Mouse (Mus musculus) heart, postnatal 36 days (tissue): ENCODE data around the gene Rbm20. TPM values are rescaled to one million over a fixed set of nuclear protein-coding genes. Genes with fewer than 3 reads are reported as not detected.

Experiments used
- DNase-seq, 2 experiments: peaks; one replicate each; pipeline ENCODE4 v3.0.0; 2021 to 2022
- intact Hi-C: fragments of 180-260 bp; cut with DNase I; formaldehyde crosslinking; loops from one replicate; pipeline ENCODE4 v1.15.1; 2025
- total RNA-seq, 2 experiments: library from RNA; stranded (reverse); gene quantifications; 2 replicates each; pipeline ENCODE4 v1.2.3; 2021

The Rbm20 gene
- total RNA-seq, 2 experiments from 2014 or later, result 216 to 224 TPM

DNA sequence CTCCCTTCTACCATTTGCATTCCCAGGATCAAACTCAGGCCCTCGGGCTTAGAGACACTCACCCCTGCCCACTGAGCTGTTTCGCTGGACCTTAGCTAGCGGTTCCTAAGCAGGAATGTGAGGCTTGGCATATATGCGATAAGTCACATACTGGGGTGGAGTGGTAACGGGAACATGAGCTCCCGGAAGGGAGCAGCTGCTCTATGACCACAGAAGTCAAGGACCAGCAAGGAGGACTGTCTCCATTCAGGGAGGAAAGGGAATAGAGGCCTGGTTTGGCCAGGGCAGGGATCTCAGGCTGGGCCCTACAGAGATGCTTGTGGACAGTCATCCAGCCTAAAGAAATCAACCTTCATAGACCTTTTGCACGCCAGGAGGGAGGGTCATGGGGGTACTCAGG is 184.2 kb downstream of the Rbm20 start:
- DNase-seq, result no peak
- intact Hi-C loops, result no loop called here

DNA sequence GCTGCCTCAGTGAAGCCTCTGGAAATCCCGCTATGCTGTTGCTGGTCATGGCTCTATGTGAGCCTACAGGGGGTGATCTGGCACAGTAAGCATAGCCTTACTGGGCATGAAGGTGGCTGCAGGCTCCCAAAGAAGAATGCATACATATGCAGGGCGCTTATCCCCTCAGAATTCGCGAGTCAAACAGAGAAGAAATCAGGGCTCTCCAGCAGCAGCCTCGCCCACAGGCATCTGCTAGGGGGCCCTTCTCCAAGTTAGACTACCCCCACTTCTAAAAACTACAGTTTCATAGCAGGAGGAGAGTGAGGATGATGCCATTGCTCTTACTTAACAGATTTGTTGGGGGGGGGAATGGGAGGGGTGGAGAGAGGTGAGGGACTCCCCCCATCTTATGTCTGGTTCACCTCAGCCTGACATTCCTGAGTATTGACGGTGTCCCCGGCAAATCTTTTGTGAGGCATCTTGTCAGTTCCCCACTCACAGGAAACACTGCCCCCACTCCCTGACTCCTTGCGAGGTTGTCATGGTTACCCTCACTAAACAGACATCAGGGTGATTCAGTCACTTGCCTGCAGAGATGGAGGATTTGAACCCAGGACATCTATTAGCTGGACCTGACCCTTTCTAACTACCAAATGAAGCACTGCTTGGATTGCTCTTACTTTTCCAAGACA is 185.6 kb downstream of the Rbm20 start:
- intact Hi-C loops, result no loop called here
- DNase-seq, result no peak

DNA sequence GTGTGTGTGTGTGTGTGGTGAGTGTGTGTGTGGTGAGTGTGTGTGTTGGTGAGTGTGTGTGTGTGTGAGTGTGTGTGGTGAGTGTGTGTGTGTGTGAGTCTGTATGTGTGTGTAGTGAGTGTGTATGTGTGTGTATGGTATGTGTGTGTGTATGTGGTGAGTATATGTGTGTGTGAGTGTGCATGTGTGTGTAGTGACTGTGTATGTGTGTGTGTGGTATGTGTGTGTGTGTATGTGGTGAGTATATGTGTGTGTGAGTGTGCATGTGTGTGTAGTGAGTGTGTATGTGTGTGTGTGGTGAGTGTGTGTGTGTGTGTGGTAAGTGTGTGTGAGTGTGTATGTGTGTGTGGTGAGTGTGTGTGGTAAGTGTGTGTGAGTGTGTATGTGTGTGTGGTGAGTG is 190.1 kb downstream of the Rbm20 start:
- DNase-seq, result no peak
- intact Hi-C loops, result no loop called here

DNA sequence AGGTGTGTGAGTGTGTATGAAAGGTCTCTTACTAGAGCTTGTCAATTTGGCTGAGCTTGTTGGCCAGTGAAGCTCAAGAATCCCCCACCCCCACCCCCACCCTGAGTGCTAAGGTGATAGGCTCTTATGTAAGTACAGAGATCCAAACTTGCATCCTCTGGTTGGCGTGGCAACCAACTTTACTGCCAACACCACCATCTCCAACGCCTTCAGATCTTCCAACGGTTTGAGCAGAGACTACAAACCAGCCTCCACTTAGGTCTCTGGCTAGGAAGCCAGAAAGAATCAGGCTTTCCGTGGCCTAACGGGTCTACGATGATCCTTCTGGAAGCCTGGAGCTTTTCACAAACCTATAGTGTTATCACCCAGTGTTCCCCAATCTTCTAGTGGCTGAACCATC is 191.0 kb downstream of the Rbm20 start:
- DNase-seq, result no peak
- intact Hi-C loops, result no loop called here

DNA sequence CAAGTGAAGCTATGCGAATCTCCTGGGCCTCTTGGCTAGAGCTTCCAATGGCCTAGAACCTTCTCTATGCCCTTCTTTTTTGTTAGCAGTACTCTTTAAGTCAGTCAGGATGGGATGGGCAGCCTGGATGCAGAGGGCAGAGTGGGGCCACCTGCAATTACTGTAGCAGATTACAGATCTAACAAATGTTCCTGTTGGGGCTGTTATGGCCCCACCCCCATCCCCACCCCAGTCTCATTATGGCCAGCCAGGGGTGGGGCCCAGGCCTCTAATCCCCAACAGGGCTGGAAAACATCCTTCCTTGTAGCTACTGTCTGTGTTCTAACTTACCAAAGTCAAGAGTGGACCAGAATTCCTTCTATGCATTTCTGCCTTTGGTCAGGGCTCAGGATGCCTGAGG is 191.7 kb downstream of the Rbm20 start:
- DNase-seq, result no peak
- intact Hi-C loops, result no loop called here

DNA sequence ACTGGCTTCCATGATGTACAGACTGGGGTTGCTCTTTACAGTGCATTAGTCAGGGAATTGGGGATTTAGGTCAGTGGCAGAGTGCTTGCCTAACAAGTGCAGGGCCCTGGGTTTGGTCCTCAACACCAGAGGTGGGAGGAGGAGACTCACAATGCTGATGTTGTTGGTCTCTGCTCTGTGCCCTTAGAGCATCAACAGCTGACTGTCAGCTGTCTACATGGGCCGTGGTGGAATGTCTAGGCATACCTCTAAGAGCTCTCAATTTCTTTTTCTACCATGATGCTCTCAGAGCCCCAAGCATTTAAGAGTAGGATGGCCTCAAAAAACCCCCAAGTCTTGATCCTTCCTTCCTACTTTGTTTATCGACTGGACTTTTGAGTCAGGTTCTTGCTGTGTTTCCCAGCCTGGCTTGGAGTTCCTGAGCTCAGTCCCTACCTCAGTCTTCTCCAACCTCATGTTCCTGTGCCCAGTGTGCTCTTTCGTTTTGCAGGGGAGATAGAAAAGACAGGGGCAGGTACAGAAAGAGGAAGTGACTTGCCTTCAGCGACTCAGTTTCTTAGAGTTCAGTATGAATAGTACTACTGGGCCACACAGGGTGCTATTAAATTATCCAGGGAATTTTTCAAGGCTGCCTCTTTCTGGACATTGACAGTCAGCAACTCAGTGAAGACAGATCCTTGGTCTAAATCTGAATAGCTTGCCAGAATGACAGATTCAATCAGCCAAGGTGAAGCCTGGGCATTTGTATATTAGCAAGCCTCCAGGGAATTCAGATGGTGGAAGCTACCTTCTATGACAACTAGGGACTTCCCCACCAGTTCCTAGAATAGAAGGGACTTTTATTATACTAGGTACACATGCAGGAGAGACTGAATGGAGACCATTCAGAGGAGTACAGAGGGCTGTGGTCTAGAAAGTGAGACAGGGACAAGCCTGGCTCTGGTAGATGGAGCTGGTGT is 192.6 kb downstream of the Rbm20 start:
- intact Hi-C loops, result no loop called here
- DNase-seq, result no peak

DNA sequence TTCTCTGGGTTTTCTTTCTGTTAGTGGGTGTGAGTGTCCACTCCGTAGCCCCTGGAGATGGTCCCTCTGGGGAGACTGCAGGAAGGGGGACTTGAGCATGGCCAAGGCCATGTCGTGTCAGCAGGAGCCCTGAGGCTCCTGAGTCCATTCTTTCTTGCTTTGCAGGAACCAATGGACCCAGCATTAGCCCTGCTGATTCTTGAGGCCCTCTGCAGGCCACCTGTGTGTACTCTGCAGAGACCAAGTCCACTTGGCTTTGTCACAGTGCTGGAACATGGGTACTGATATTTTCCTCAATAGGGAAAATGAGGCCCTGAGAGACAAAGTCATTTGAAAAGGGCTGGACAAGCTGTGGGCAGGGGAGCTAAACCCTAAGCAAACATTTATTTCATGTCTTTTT is 193.5 kb downstream of the Rbm20 start:
- intact Hi-C loops, result no loop called here
- DNase-seq, result no peak

DNA sequence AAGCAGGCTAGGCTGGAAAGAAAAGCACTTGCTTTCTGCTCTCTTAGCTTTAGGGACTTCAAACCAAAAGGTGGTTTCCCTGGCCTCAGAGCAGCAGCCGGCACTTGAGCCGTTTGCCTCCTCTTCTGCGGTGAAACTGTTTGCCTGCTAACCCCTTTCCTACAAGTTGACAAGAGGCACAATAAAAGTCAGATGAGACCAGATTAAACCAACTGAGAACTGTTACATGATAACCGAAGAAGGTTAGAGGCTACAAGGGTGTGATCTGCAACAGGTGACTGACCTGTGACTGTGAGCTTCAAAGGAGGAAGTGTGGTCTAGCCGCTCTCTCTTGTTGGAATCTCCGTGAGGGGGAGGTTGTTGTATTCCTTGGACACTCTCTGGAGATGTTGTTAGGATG is 194.4 kb downstream of the Rbm20 start:
- intact Hi-C loops, result no loop called here
- no peak for DNase-seq

DNA sequence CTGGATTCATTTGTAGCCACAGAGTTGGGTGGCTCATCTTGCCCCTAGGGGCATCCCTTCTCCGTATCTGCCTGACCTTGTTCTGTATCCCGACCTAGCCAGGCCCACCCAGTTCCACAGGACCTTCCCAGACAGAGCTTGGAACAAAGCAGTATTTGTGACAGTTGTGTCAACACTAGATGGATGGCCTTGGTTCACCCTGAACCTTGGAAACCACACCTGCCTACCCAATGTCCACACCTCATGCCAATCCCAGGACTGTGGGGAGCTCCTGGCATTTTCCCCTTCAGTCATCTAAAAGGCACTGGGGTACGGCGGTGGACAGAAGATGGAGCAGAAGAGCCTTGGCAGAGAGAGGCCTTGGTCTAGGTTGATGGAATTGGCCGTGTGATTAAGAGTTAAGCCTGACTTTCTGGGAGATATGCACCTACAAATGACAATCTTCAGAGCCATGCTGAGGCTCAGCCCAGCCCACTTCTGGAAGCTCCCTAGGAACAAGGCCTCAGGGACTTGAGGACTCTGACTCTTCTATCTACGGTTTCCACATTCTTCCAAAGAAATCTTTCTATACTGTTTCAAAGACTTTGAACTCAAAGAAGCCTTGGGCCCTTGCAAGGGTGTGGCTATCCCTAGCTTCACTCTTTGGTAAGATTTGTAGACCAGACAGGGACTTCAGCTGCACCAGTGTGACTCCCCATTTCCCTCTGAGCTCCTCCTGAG is 196.0 kb downstream of the Rbm20 start:
- DNase-seq, result no peak
- intact Hi-C loops, result no loop called here

DNA sequence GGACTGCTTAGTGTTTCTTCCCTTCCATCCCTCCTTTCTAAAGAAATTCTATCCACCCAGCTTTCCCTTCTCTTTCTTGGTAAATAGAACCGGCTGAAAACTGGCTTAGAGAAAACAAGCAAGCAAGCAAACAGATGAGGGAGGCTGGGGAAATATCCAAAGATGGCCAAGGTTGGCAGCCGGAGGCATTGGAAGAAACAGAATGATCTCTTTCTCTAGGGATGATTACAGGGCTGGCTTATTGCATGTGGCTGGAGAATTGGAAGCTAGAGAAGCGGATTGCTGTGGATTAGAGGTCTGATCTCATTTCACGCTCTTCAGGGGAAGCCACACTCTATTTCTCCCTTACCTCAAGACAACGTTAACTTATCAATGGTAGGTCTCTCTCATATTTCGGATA is 198.1 kb downstream of the Rbm20 start:
- no peak for DNase-seq
- intact Hi-C loops, result no loop called here

DNA sequence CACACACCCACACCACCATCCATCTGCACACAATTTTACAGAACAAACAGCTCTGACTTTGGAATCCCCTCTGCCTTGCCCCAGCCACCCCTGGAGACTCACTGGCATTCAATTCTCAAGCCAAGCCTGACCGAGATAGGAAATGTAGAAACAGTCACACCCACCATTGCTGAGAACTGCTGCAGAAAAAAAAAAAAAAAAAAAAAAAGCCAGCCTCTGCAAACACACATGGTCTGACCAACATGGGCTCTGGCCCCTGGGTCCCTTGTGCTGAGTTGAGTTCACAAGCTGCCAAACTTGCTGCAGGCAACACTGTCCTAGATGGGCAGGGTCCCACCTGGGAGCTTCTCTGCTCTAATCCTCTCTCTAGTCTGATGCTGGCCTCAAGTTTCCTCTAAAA is 200.7 kb downstream of the Rbm20 start:
- no peak for DNase-seq
- intact Hi-C loops, result no loop called here

DNA sequence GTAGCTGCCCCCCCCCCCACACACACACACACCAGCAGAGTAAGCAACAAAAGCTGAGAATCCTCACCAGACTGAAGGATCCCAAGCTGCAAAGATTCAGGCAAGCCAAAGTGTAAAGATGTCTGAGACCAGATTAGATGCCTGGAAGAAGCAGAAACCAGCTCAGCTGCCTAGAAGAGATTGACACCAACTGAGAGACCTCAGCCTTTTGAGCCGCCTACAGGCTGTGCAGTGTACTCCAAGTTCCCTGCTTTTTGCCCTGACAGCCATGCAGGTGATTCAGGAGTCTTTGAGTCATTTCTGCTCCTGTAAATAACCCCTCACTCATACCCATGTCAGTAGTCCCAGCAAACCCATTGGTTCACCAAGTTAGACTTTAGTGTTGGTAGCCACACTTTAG is 203.4 kb downstream of the Rbm20 start:
- intact Hi-C loops, result no loop called here
- no peak for DNase-seq

DNA sequence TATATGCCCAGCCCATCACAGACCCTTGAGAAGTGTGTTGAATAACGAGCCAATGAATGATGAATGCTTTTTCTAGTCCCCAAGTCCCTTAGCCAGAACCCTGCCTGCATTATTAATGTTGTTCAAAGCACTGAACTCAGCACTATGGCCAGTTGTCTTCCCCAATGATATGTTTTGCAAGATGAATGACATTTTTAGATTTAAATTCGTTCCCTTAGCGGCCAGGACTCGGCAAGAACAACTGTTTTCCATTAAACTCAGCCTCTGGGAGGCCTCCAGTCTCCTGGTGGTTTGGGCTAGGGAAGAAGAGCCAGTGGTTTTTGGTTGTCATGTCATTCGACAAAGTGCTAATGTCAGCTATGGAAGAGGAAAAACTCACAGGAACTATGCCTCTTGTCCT is 204.7 kb downstream of the Rbm20 start:
- DNase-seq, result no peak
- intact Hi-C loops, result no loop called here

DNA sequence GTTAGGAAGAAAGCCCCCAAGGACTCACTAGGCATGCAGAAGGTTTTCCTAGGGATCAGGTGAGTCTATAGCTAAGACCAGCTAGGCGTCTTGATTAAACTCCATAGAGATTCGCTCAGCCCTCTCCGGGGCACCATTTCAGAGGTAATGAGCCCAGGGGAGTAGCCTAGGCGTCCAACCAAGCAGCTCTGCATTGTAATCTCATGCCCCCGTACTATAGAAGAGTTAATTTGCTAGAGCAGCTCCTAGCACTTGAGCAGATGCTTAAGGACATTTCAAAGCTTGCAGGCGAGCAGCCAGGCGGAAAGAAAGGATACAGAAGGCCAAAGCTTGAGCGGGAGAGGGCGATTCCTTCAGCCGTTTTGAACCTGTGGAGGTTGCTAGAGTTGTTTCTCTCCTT is 208.3 kb downstream of the Rbm20 start:
- intact Hi-C loops, result no loop called here
- DNase-seq, result no peak

DNA sequence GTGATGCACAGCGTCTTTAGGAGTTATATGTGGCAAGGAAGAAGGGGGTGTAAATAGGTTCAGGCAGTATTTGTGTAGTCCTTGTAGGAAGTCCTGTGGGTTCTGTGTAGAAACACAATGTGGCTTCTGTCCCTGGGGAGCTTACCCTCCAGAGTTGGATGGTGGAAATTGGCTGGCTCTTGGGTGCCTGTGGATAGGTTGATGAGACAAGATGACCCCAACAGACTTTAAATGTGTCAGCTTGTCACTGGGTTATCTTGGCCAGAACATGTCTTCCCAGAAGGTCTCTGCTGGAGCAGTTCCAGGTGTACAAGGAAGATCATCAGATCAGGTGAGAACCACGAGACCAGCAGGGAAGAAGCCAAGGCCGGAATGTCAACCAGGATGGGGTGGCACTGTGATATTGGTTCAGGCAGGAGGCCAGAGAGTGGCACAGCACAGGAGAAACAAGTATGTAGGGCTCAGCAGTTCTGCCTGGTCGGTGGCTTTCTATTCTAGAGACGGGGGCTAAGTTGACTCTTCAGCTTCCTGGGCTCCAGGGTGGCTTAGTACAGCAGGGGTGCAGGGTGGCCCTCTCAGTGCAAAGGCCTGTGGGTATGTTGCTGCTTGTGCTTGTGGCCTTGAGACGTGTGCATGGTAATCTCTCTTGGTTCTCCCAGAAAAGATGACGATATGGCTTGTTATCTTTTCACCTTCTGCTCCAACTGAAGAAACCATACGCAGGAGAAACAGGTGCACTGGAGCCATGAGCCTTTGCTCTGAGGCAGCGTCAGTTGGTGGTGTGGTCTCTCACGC is 209.7 kb downstream of the Rbm20 start:
- no peak for DNase-seq
- intact Hi-C loops, result no loop called here

DNA sequence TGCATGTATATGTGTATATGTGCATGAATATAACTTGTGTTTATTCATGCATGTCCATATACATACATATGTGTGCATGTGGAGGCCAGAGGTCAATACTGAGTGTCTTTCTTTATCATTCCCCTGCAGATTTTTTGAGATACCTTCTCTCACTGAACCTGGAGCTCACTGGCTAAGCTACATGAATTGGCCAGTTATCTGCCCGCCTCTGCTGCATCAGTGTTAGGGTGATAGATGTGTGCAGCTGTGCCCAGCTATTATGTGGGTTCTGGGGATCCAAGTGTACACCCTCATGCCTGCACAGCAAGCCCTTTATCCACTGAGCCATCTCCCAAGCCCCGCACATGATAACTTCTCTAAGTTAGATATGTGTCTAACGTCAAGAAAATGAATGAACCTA is 210.7 kb downstream of the Rbm20 start:
- intact Hi-C loops, result no loop called here
- no peak for DNase-seq

DNA sequence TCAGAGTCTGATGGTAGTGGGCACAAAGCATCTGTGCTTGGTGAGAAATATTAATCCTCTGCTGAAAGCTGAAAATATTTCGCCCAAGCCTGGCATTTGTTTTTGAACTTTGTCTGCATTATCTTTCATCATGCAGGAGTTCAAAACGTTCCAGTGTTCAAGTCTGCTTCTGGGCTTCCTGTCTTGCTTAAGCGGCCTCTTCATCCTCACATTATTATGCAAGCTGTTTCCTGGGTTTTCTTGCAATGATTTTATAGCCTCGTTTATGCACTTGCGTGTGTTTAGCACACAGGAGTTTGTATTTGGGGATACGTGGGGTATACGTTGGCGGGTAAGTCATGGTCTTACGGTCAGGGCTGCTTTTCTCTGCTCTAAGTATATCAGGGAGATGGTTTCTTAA is 211.2 kb downstream of the Rbm20 start:
- no peak for DNase-seq
- intact Hi-C loops, result no loop called here

DNA sequence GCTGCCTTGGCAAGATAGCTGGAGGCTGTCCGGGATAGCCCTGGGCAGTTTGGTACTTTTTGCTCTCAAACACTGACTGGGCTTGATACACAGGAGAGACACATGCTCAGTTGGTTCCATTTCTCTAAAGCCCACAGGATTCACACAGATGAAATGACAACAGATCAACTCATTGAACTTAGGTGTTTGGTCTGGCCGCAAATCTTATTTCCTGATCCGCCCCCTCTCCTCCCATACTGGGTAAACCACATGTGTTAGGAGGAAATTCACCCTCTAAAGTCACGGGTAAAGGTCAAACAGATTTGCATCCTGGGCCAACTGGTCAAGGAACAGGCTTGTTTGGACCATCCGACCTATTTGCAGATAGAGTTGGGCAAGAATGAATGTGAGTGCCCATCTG is 212.4 kb downstream of the Rbm20 start:
- no peak for DNase-seq
- intact Hi-C loops, result no loop called here

DNA sequence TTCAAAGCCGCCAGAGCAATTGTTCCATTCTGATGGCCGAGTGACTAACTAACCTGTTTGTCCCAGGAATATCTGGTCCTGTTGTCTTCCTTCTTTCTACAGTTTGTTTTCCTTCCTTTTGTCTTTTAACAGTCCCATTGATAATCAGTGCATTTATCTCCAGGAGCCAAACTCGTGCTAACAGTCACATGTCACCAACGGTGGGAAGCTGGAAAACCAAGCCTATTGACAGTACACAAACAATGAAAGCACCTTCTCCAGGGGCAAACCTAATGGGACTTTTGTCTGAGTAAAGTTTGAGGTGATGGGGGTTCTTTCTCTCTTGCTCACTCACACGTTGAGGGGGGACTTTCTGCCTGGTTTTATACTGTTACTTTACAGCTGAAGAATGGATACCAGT is 213.2 kb downstream of the Rbm20 start:
- DNase-seq, result no peak
- intact Hi-C loops, result loop anchor here (5.0 kb wide), 1 partner anchor 108 kb away; no protein-coding TSS in a partner anchor

DNA sequence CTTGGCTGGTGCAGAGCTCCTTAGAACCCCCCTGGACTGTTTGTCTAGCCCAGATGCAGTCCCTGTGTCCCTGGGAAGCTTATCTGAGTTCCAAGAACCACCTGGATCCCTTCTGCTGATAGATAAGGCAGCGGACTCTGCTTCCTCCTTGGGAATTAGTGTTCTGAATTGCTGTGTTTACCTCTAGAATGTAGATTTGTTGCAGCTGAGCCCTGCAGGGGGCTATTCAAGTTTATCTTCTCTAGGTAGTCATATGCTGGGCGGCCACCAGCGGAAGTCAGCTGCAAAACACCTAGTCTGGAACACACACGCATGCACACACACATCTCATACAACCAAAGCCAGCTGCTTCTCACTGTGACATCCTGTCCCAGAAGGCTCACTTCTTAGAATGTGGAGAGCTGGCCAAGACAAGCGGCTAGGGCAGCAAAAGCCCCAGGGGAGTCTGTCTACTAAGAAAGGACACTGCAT is 213.7 kb downstream of the Rbm20 start:
- intact Hi-C loops, result loop anchor here (5.0 kb wide), 1 partner anchor 109 kb away; no protein-coding TSS in a partner anchor
- DNase-seq, result no peak
